20 mouse cellular contexts compared by ENCODE assay signal in genomic region chr12:87601388-87601787, GRCm38 (mm10). TPM values are rescaled to one million over a fixed set of nuclear protein-coding genes. Genes with fewer than 3 reads are reported as not detected.
"Had no signal": no experiment of that assay in that cellular context is flagged by ENCODE, and none has a peak within 500 bp of the region (broad histone marks: within the 10 kb centered on the region; RNA-seq: fewer than 3 reads in every experiment).

No protein-coding gene starts in this region.

RNA-seq across cellular contexts. Expression of gene Oog1, which starts 1.1 kb away (rescaled TPM):
- polyA plus RNA-seq: gonadal fat pad, adult 2 months; heart, embryonic 10.5 days; heart, embryonic 12.5 days; heart, embryonic 14.5 days; heart, embryonic 16.5 days; hindbrain, embryonic 10.5 days; hindbrain, embryonic 12.5 days; hindbrain, embryonic 14.5 days; hindbrain, embryonic 16.5 days; inflammation-experienced regulatory T-cells, adult 6 months; intestine, embryonic 15.5 days; intestine, postnatal 0 days; kidney, embryonic 16.5 days; large intestine, adult 2 months; limb, embryonic 13.5 days; limb, embryonic 15.5 days; liver, adult 2 months; liver, embryonic 12.5 days; liver, embryonic 14.5 days; liver, embryonic 16.5 days had no signal

RNA-seq across cellular contexts. Expression of gene Gm4027, which starts 17.3 kb away (rescaled TPM):
- polyA plus RNA-seq: gonadal fat pad, adult 2 months; heart, embryonic 10.5 days; heart, embryonic 12.5 days; heart, embryonic 14.5 days; heart, embryonic 16.5 days; hindbrain, embryonic 10.5 days; hindbrain, embryonic 12.5 days; hindbrain, embryonic 14.5 days; hindbrain, embryonic 16.5 days; inflammation-experienced regulatory T-cells, adult 6 months; intestine, embryonic 15.5 days; intestine, postnatal 0 days; kidney, embryonic 16.5 days; large intestine, adult 2 months; limb, embryonic 13.5 days; limb, embryonic 15.5 days; liver, adult 2 months; liver, embryonic 12.5 days; liver, embryonic 14.5 days; liver, embryonic 16.5 days had no signal

RNA-seq across cellular contexts. Expression of gene Gm16381, which starts 43.0 kb away (rescaled TPM):
- polyA plus RNA-seq: gonadal fat pad, adult 2 months; heart, embryonic 10.5 days; heart, embryonic 12.5 days; heart, embryonic 14.5 days; heart, embryonic 16.5 days; hindbrain, embryonic 10.5 days; hindbrain, embryonic 12.5 days; hindbrain, embryonic 14.5 days; hindbrain, embryonic 16.5 days; inflammation-experienced regulatory T-cells, adult 6 months; intestine, embryonic 15.5 days; intestine, postnatal 0 days; kidney, embryonic 16.5 days; large intestine, adult 2 months; limb, embryonic 13.5 days; limb, embryonic 15.5 days; liver, adult 2 months; liver, embryonic 12.5 days; liver, embryonic 14.5 days; liver, embryonic 16.5 days had no signal
